Mouse (Mus musculus) urinary bladder, adult 18-20 months (tissue): ENCODE data around the gene Osm.
A peak's percentile ranks its signal among the peaks of the same experiment; 100 is the strongest.

Experiments
- DNase-seq, 2 experiments: peaks; one replicate each; pipeline ENCODE4 v3.0.0; 2022; ENCODE audit warnings: low spot score in 2 of 2, mixed read lengths in 2 of 2

Osm gene

GRCm38 (mm10) chr11:4268500-4268899, 32.3 kb downstream of the Osm start:
- DNase-seq: no peak

DNA sequence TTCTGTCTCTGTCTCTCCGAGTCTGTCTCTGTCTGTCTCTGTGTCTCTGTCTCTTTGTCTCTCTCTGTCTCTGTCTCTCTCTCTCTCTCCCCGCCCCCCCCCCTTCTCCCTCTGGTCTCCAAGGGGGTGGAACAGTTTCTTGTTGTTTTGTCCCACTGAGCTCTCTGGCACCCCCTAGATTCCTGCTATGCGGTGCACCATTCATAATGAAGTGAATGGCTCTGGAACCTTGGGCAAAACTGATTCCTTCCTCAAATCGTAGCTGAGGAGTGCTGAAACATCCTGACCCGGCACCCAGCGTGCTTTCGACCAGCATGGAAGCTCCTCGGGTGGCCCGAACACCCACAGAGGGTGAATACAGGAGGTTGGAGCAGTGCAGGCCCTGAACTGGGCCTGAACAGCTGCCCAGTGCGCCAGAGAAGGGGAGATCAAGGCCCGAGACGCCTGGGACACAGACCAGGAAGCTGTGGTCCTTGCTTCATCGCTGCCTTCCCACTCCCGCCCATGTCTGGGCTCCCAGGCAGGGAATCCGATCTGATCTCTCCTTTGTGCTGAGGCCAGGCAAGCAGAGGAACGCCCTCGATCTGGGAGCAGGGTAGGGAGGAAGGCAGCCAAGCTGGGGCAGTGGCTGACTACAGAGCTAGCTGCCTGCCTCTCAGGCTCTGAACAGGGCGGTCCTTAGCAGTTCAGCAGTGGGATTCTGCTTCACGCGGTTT, 34.7 kb downstream of the Osm start:
- DNase-seq: peak in 1 of 2 experiments; percentile 67

DNA sequence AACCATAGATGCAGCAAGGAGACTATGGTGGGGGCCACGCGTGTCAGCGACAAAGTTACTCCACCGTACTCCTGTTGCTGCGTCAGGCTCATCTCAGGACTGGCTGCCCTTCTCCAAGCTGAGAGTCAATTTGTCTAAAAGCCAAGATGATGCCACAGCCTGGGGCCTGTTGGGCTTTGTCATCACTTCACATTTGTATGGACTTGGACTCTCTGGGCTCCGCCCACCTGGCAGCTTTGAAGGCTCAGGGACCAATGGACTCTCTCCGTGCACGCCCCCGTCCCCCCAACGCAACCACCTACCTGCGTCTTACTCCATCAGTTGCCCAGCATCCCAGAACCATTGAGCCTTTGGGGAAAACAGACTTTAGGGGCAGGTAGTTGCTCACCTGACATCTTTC, 35.3 kb downstream of the Osm start:
- no peak for DNase-seq

GRCm38 (mm10) chr11:4276411-4276861, 40.2 kb downstream of the Osm start:
- no peak for DNase-seq

- DNase-seq: no peak
Observed at GRCm38 (mm10) chr11:4279909-4280308, 43.7 kb downstream of the Osm start.

- no peak for DNase-seq
Observed at GRCm38 (mm10) chr11:4281852-4282251, 45.6 kb downstream of the Osm start.

- DNase-seq: no peak
Observed at GRCm38 (mm10) chr11:4283627-4284026, 47.4 kb downstream of the Osm start.

GRCm38 (mm10) chr11:4289280-4289679, 53.1 kb downstream of the Osm start:
- DNase-seq: no peak
